Mouse (Mus musculus) adrenal gland (tissue): ENCODE data around the gene Prr7.

ENCODE experiments used
- intact Hi-C: fragments of 180-260 bp; cut with DNase I; formaldehyde crosslinking; loops from one replicate; pipeline ENCODE4 v1.15.1; 2025
- microRNA-seq, 2 experiments: library from miRNA; unstranded; fragments of <30 nt; microRNA quantifications; one replicate each; pipeline ENCODE4; 2019

The Prr7 gene

GRCm38 (mm10) chr13:55504390-55504789 lies 40.3 kb downstream of the Prr7 start:
- intact Hi-C loops: no loop called here

DNA sequence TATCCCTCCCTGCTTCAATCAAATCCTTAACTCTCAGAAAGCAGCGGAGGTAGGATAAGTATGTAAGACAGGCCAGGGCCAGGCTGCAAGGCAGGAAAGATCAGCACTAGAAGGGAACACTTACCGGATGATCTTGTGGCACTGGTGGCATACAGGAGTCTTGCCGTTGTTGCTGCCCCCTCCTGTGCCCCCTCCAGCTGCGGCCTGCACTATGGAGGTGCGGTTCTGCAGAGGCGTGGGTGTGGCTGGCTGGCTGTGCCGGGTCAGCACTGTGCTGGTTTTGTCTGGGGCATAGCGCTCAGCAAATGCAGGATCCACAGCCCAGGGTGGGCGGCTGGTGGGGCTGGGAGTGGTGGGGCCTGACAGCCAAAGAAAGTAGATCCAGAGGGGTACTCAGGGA lies 41.7 kb downstream of the Prr7 start:
- intact Hi-C loops: no loop called here

DNA sequence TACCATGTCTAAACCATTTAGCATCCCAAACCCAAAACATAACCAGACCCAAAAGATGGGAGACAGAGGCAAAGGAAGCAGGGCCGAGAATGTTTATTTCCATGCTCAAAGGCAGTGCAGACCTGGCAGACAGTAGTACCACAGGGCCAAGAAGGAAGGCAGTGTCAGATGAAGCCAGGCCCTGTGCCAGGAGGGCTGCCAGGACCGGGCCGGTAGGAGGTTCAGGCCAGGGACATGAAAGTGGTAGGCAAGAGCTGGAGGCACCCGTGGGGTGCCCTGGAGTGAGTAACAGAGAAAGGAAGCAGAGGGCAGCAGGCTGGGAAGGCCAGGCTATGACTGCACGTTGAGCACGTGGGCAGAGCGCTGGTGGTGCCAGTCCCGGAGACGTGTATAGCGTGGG lies 42.6 kb downstream of the Prr7 start:
- intact Hi-C loops: no loop called here

- intact Hi-C loops: no loop called here
Observed at GRCm38 (mm10) chr13:55507877-55508276, 43.8 kb downstream of the Prr7 start.

DNA sequence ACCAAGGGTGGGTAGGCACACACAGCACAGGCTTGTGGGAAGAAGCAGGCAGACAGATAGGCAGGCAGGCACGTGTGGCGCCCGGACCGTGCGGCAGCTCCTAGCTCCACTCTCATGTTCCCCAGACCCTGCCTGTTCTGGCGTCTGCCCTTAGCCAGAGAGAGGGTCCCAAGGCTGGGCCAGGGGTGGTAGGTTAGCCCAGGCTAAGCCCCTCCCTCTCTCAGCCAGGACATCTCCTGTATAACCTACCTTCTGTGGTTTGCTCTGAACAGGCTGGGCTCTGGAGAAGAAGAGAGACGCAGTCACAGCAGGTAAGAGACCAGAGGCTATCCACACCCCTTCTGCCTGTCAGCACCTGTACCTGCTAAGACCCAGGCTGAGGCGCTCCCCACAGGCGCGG lies 44.5 kb downstream of the Prr7 start:
- intact Hi-C loops: no loop called here

- intact Hi-C loops: no loop called here
Observed at GRCm38 (mm10) chr13:55510332-55510667, 46.2 kb downstream of the Prr7 start.

DNA sequence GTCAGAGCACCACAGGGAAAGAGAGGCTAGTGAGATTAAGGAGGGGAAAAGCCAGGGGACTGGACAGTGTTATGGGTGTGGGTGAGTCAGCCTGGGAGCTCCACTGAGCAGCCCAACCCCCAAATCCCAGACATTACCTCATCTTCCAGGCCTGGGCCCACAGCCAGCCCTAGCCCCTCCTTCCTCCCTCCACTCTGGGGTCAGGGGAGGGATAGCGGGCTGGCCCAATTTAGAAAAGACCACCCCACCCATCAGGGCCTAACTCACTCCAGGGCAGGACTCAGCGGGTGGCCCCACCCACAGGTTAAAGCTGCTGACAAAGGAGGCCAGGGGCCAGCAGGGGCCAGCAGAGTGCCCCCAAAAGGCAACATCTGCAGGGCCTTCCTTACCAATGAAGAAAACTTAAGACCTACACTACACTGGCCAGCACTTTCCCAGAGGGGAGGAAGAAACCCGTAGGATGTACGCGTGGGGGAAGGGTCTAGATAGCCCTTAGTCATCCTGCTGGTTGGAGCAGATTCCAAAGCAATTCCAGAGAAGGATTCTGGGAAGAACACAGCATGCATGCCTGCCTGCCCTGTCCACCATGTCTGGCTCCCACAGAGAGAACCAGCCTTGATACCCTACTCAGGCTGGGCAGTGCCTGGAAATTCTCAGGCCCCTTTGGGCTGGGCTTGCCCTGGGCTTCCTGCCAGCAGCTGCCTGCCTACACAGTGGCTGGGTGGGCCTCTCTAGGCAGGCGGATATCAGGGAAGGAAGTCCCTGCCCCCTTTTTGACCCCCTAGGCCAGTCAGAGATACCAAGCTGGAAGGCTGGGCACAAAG lies 46.8 kb downstream of the Prr7 start:
- intact Hi-C loops: no loop called here

- intact Hi-C loops: no loop called here
Observed at GRCm38 (mm10) chr13:55511492-55511861, 47.4 kb downstream of the Prr7 start.

GRCm38 (mm10) chr13:55512379-55513031 lies 48.4 kb downstream of the Prr7 start:
- intact Hi-C loops: no loop called here

GRCm38 (mm10) chr13:55513111-55513748 lies 49.2 kb downstream of the Prr7 start, which contains the start of gene Pdlim7:
Gene Pdlim7 (minus strand): TSS chr13:55513676.
- intact Hi-C loops: no loop called here

DNA sequence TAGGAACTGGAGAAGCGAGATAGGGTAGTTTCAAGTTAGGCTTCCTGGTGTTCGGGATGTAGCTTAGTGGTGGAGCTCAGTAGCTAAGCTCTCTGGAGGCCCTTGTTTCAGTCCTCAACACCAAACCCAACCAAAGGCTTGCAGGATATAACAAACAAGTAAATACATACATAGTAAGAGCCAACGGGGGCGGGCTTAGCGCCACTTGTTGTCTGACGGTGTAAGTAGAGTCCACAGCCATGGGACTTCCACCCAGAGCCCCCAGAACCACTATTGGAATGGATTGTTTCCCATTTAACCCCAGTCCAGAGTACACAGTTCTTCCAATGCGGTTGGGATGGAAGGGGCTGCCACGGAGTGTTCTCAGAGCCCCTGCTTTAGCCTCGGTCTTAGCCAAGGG lies 49.8 kb downstream of the Prr7 start:
- intact Hi-C loops: loop anchor here (2.0 kb wide), 1 partner anchor 35 kb away; no protein-coding TSS in a partner anchor

DNA sequence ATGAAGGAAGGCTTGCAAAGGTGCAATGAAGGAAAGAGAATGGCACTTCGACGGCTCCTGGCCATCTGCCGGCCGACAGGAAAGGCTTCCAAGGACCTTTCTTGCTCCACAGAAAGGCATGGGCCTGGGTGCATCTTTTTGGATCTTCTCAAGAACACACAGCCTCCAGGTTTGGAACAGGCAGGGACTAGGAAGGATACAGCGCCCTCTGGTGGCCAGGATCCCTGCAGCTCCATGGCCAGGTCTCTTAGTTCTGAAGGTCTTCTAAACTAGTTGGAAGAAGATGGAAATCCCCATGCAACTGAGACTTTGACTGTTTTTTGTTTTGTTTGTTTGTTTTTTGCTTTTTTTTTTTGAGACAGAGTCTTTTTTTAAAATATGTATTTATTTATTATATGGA lies 52.9 kb downstream of the Prr7 start:
- intact Hi-C loops: loop anchor here (2.0 to 5.0 kb wide), 2 partner anchors 44 to 110 kb away; no protein-coding TSS in a partner anchor

GRCm38 (mm10) chr13:55519606-55520005 lies 55.5 kb downstream of the Prr7 start:
- intact Hi-C loops: loop anchor here (5.0 kb wide), 1 partner anchor 112 kb away; no protein-coding TSS in a partner anchor

DNA sequence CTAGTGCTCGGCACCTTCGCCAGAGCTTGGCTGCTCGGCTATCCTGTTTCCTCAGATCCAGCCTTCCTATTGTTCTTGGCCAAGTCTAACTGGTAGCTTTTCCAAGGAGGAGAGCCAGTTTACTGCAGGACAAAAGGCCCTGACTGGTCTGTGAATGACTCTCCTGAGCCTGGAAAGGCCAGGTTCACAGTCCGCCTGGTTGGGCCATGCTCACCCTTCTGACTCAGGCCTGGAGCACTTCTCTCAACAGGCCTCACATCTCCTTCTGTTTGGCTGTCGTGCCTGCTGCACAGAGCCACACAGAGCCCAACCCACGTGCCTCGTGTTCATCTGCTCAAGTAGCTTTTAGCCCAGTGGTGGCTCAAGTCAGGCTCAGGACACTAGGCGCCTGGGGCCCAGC lies 58.7 kb downstream of the Prr7 start:
- intact Hi-C loops: no loop called here

Small RNA genes lying within 50 kb of the gene (microRNA-seq; reads per million reads assigned to microRNA genes)
- gene Mir6943 (0.69 to 1.7 reads per million in 2 experiments), gene Mir6944 (3.2 to 3.7 reads per million in 2 experiments), gene Mir6945 (0.46 to 1.2 reads per million in 2 experiments)
